ENCODE assay signal across 8 mouse cellular contexts in genomic region chr3:129214146-129214665, GRCm38 (mm10). TPM values are rescaled to one million over a fixed set of nuclear protein-coding genes. Genes with fewer than 3 reads are reported as not detected.
DNase-seq lines count a peak whose midpoint lies in the region; ATAC-seq and TF ChIP-seq lines count a peak whose summit lies in the region.

No protein-coding gene starts in this region.

- no peak for TF ChIP-seq CTCF in lung, adult 2 months (IDR thresholded peaks at IDR 0.05; ENCODE audit: insufficient read depth, low read length)

- peaks cover 97% of the 10 kb centered on the region for H3K27me3 ChIP-seq in embryonic facial prominence, embryonic 13.5 days
- H3K27me3 ChIP-seq in midbrain, embryonic 16.5 days (ENCODE audit: control insufficient read depth, insufficient read depth, low read depth, low read length) = peaks cover 43% of the 10 kb centered on the region

- peak overlapping the region; percentile 68 for H3K9ac ChIP-seq in embryonic facial prominence, embryonic 13.5 days
- 0 out of 2 replicates have a peak overlapping the region, but pooled peaks have one; percentile 20 for H3K9ac ChIP-seq in midbrain, embryonic 16.5 days (ENCODE audit: low read depth, low read length)

- 2% methylated on average over 32 of the region's 34 CpGs for WGBS in lung, adult 2 months
- WGBS in embryonic facial prominence, embryonic 13.5 days = under 1% methylated on average over 34 of the region's 34 CpGs
- whole genome bisulfite sequencing in midbrain, embryonic 16.5 days = under 1% methylated on average over 34 of the region's 34 CpGs

- H3K4me1 ChIP-seq in lung, adult 2 months (ENCODE audit: control insufficient read depth, insufficient read depth, low read length) = peaks cover 11% of the 10 kb centered on the region
- H3K4me1 ChIP-seq in embryonic facial prominence, embryonic 13.5 days = peaks cover 20% of the 10 kb centered on the region
- H3K4me1 ChIP-seq in midbrain, embryonic 16.5 days (ENCODE audit: control insufficient read depth, insufficient read depth, low read length) = peaks cover 4% of the 10 kb centered on the region; the same call in 1 of the 2 replicates

- peak overlapping the region; percentile 44; the same call in 1 of the 2 replicates for H3K27ac ChIP-seq in embryonic facial prominence, embryonic 13.5 days
- 0 out of 2 replicates have a peak overlapping the region, but pooled peaks have one; percentile 33 for H3K27ac ChIP-seq in midbrain, embryonic 16.5 days (ENCODE audit: low read length)

- TF ChIP-seq POLR2A in lung, adult 2 months (IDR thresholded peaks at IDR 0.05; ENCODE audit: borderline replicate concordance, extremely low read depth, low read depth, low read length) = no peak

- DNase-seq in lung, adult 2 months = no peak
- DNase-seq in lung, postnatal 36 days = no peak
- no peak for DNase-seq in right cerebral cortex, postnatal 25 days
- DNase-seq in layer of hippocampus, adult 9-10 months (ENCODE audit: low spot score) = no peak
- DNase-seq in cerebellum, postnatal 25 days = no peak

- no peaks in the 10 kb centered on the region for H3K9me3 ChIP-seq in embryonic facial prominence, embryonic 13.5 days
- no peaks in the 10 kb centered on the region for H3K9me3 ChIP-seq in midbrain, embryonic 16.5 days (replicated peaks; ENCODE audit: control insufficient read depth, low read length, poor library complexity, severe bottlenecking)

- no peak; the same call in 1 of the 2 replicates for ATAC-seq in embryonic facial prominence, embryonic 13.5 days (ENCODE audit: insufficient number of reproducible peaks, insufficient read depth, low FRiP score, low TSS enrichment, low read depth)
- ATAC-seq in inflammation-experienced regulatory T-cells, adult 6 months = peak; percentile 4
- ATAC-seq in midbrain, embryonic 16.5 days = peak; percentile 16; the same call in 1 of the 2 replicates

- H3K4me3 ChIP-seq in lung, adult 2 months (replicated peaks; ENCODE audit: extremely low read depth, low read depth, low read length) = peak overlapping the region; percentile 58
- H3K4me3 ChIP-seq in embryonic facial prominence, embryonic 13.5 days = peak overlapping the region; percentile 53
- peak overlapping the region; percentile 37 for H3K4me3 ChIP-seq in midbrain, embryonic 16.5 days (ENCODE audit: low read depth, low read length)

- H3K4me2 ChIP-seq in embryonic facial prominence, embryonic 13.5 days = peak overlapping the region; percentile 89
- H3K4me2 ChIP-seq in midbrain, embryonic 16.5 days (ENCODE audit: low read length) = peak overlapping the region; percentile 57

- H3K36me3 ChIP-seq in embryonic facial prominence, embryonic 13.5 days = no peaks in the 10 kb centered on the region
- H3K36me3 ChIP-seq in midbrain, embryonic 16.5 days (ENCODE audit: control insufficient read depth, insufficient read depth, low read length) = no peaks in the 10 kb centered on the region

RNA-seq across cellular contexts. Expression of gene Pitx2, which starts 14.5 kb away (rescaled TPM):
- polyA plus RNA-seq in lung, adult 2 months (2012; rRNA removed) = 0.96 and 2.1 TPM in 2 replicates
- polyA plus RNA-seq in embryonic facial prominence, embryonic 13.5 days (2015; fragmentation: Nextera tagmentation; extraction: Ambion mirVana) = 62.5 and 65.6 TPM in 2 replicates
- polyA plus RNA-seq in inflammation-experienced regulatory T-cells, adult 6 months (2017; shearing (Covaris generic)) = under 1 TPM in 1 of 3 experiments, not detected in 2; 0.19 TPM
- 29.0 and 37.9 TPM in 2 replicates for polyA plus RNA-seq in midbrain, embryonic 16.5 days (2015; fragmentation: Nextera tagmentation; extraction: Ambion mirVana)
